Mouse (Mus musculus) limb, embryonic 13.5 days (tissue): ENCODE data around the gene Tgfbi. TPM values are rescaled to one million over a fixed set of nuclear protein-coding genes. Genes with fewer than 3 reads are reported as not detected.

ENCODE experiments used
- ATAC-seq: fragments of 200-750 bp; cut with Nextera tagmentation; 2 replicates; pipeline ENCODE4 v1.8.0; 2017; ENCODE audit warnings: low read depth, moderate number of reproducible peaks, moderate TSS enrichment; ENCODE audit not compliant: low FRiP score
- H3K27ac ChIP-seq: fragments of 300-500 bp; sonication (generic); 2 replicates; pipeline ENCODE4 v1.5.1; 2015; ENCODE audit warnings: inconsistent platforms, mild to moderate bottlenecking, moderate library complexity
- H3K27me3 ChIP-seq: fragments of 300-500 bp; sonication (generic); 2 replicates; pipeline ENCODE4 v1.6.1; 2015; ENCODE audit warnings: mild to moderate bottlenecking, inconsistent platforms
- H3K36me3 ChIP-seq: fragments of 300-500 bp; sonication (generic); 2 replicates; pipeline ENCODE4 v1.6.1; 2015; ENCODE audit warnings: inconsistent platforms, mild to moderate bottlenecking, moderate library complexity
- H3K4me1 ChIP-seq: fragments of 300-500 bp; sonication (generic); 2 replicates; pipeline ENCODE4 v1.6.1; 2015; ENCODE audit warnings: inconsistent platforms
- H3K4me2 ChIP-seq: fragments of 300-500 bp; sonication (generic); replicated peaks from 2 replicates; pipeline ENCODE4 v1.6.1; 2015; ENCODE audit warnings: inconsistent platforms, mild to moderate bottlenecking, moderate library complexity
- H3K4me3 ChIP-seq: fragments of 300-500 bp; sonication (generic); 2 replicates; pipeline ENCODE4 v1.5.1; 2015; ENCODE audit warnings: moderate library complexity, mild to moderate bottlenecking, inconsistent platforms
- H3K9ac ChIP-seq: fragments of 300-500 bp; sonication (generic); 2 replicates; pipeline ENCODE4 v1.6.1; 2015; ENCODE audit warnings: mild to moderate bottlenecking, inconsistent platforms
- H3K9me3 ChIP-seq: fragments of 300-500 bp; sonication (generic); 2 replicates; pipeline ENCODE4 v1.6.1; 2016; ENCODE audit warnings: inconsistent platforms
- WGBS: fragments of 180-500 bp; shearing (Covaris S2); methylation state at CpG from one replicate; pipeline ENCODE4 v1.1.7; 2015; 5-methylcytosine and 5-hydroxymethylcytosine counted together
- polyA plus RNA-seq: library from polyadenylated mRNA; unstranded; fragments of >200 nt; fragmentation: Nextera tagmentation; extraction: Ambion mirVana; gene quantifications from 2 replicates; pipeline ENCODE4 v1.2.1, GENCODE M21; 2015

Tgfbi gene
- polyA plus RNA-seq = 180 and 183 TPM in 2 replicates

GRCm38 (mm10) chr13:56609103-56609856 lies at the start of gene Tgfbi:
TSS of gene Tgfbi (plus strand) at chr13:56609523.
- H3K27me3 ChIP-seq = no peaks in the 10 kb centered on the region
- peak within 1 kb of the TSS; percentile 70 for H3K27ac ChIP-seq
- H3K4me2 ChIP-seq = peak within 1 kb of the TSS; percentile 94
- no peaks in the 10 kb centered on the region for H3K9me3 ChIP-seq
- peak within 1 kb of the TSS; percentile 62 for H3K4me3 ChIP-seq
- peak; percentile 81 for ATAC-seq
- 1% methylated on average over 34 of the region's 36 CpGs for WGBS
- H3K9ac ChIP-seq = peak within 1 kb of the TSS; percentile 82
- H3K36me3 ChIP-seq = peaks cover 4% of the 10 kb centered on the region; the same call in 1 of the 2 replicates
- peaks cover 92% of the 10 kb centered on the region for H3K4me1 ChIP-seq

- no peaks in the 10 kb centered on the region for H3K9me3 ChIP-seq
- WGBS = 80% methylated on average over 6 of the region's 6 CpGs
- no peak overlapping the region for H3K27ac ChIP-seq
- H3K27me3 ChIP-seq = no peaks in the 10 kb centered on the region
- H3K9ac ChIP-seq = no peak overlapping the region
- H3K4me3 ChIP-seq = no peak overlapping the region
- H3K4me1 ChIP-seq = peaks cover 6% of the 10 kb centered on the region
- no peaks in the 10 kb centered on the region for H3K36me3 ChIP-seq
- no peak overlapping the region for H3K4me2 ChIP-seq
- no peak for ATAC-seq
These were observed 49.4 kb upstream of the Tgfbi start for GRCm38 (mm10) chr13:56559841-56560370.

GRCm38 (mm10) chr13:56561129-56561528 lies 48.2 kb upstream of the Tgfbi start:
- ATAC-seq = no peak
- H3K9ac ChIP-seq = no peak overlapping the region
- no peak overlapping the region for H3K27ac ChIP-seq
- no peak overlapping the region for H3K4me3 ChIP-seq
- 73% methylated on average over 8 of the region's 8 CpGs for whole genome bisulfite sequencing
- no peaks in the 10 kb centered on the region for H3K36me3 ChIP-seq
- no peak overlapping the region for H3K4me2 ChIP-seq
- H3K4me1 ChIP-seq = peaks cover 6% of the 10 kb centered on the region
- no peaks in the 10 kb centered on the region for H3K27me3 ChIP-seq
- H3K9me3 ChIP-seq = no peaks in the 10 kb centered on the region

- Histone ChIP-seq H3K9ac (no peak overlapping the region), H3K4me2 (no peak overlapping the region), H3K27ac (no peak overlapping the region), H3K4me3 (no peak overlapping the region), H3K36me3 (no peaks in the 10 kb centered on the region), H3K4me1 (peaks cover 10% of the 10 kb centered on the region), H3K9me3 (no peaks in the 10 kb centered on the region), H3K27me3 (no peaks in the 10 kb centered on the region)
- ATAC-seq = no peak
- 41% methylated on average over 6 of the region's 6 CpGs for WGBS
These were observed 46.2 kb upstream of the Tgfbi start for GRCm38 (mm10) chr13:56563075-56563474.

- ATAC-seq = no peak
- 27% methylated on average over 10 of the region's 10 CpGs for WGBS
- no peak overlapping the region; the same call in 1 of the 2 replicates for H3K27ac ChIP-seq
- no peaks in the 10 kb centered on the region for H3K9me3 ChIP-seq
- H3K36me3 ChIP-seq = no peaks in the 10 kb centered on the region
- no peak overlapping the region for H3K4me3 ChIP-seq
- no peak overlapping the region for H3K9ac ChIP-seq
- no peaks in the 10 kb centered on the region for H3K27me3 ChIP-seq
- H3K4me1 ChIP-seq = peaks cover 7% of the 10 kb centered on the region
- no peak overlapping the region for H3K4me2 ChIP-seq
These were observed 43.0 kb upstream of the Tgfbi start for GRCm38 (mm10) chr13:56566336-56566735.

- H3K27ac ChIP-seq = no peak overlapping the region
- no peak overlapping the region for H3K4me2 ChIP-seq
- WGBS = 87% methylated on average over 8 of the region's 8 CpGs
- H3K36me3 ChIP-seq = no peaks in the 10 kb centered on the region
- no peak for ATAC-seq
- no peaks in the 10 kb centered on the region for H3K27me3 ChIP-seq
- H3K9me3 ChIP-seq = no peaks in the 10 kb centered on the region
- H3K4me3 ChIP-seq = no peak overlapping the region
- peaks cover 39% of the 10 kb centered on the region for H3K4me1 ChIP-seq
- H3K9ac ChIP-seq = no peak overlapping the region
These were observed 37.7 kb upstream of the Tgfbi start for GRCm38 (mm10) chr13:56571645-56572044.

GRCm38 (mm10) chr13:56575074-56575473 lies 34.2 kb upstream of the Tgfbi start:
- peaks cover 44% of the 10 kb centered on the region for H3K4me1 ChIP-seq
- no peak overlapping the region for H3K9ac ChIP-seq
- no peak overlapping the region for H3K4me3 ChIP-seq
- H3K4me2 ChIP-seq = no peak overlapping the region
- no peaks in the 10 kb centered on the region for H3K9me3 ChIP-seq
- H3K27me3 ChIP-seq = no peaks in the 10 kb centered on the region
- no peak for ATAC-seq
- 81% methylated on average over 4 of the region's 4 CpGs for WGBS
- H3K36me3 ChIP-seq = no peaks in the 10 kb centered on the region
- H3K27ac ChIP-seq = no peak overlapping the region

- Histone ChIP-seq H3K4me3 (no peak overlapping the region), H3K4me1 (peaks cover 50% of the 10 kb centered on the region), H3K27me3 (no peaks in the 10 kb centered on the region), H3K9ac (no peak overlapping the region), H3K27ac (peak overlapping the region; percentile 58; the same call in 1 of the 2 replicates), H3K36me3 (no peaks in the 10 kb centered on the region), H3K9me3 (no peaks in the 10 kb centered on the region), H3K4me2 (no peak overlapping the region)
- 56% methylated on average over 12 of the region's 12 CpGs for WGBS
- no peak for ATAC-seq
These were observed 33.5 kb upstream of the Tgfbi start for GRCm38 (mm10) chr13:56575701-56576321.

GRCm38 (mm10) chr13:56578097-56578496 lies 31.2 kb upstream of the Tgfbi start:
- no peak overlapping the region for H3K9ac ChIP-seq
- no peaks in the 10 kb centered on the region for H3K36me3 ChIP-seq
- peaks cover 62% of the 10 kb centered on the region for H3K4me1 ChIP-seq
- H3K4me2 ChIP-seq = no peak overlapping the region
- H3K27ac ChIP-seq = no peak overlapping the region
- H3K27me3 ChIP-seq = no peaks in the 10 kb centered on the region
- no peaks in the 10 kb centered on the region for H3K9me3 ChIP-seq
- ATAC-seq = no peak
- H3K4me3 ChIP-seq = no peak overlapping the region
- WGBS = 42% methylated on average over 5 of the region's 5 CpGs

GRCm38 (mm10) chr13:56580450-56580849 lies 28.9 kb upstream of the Tgfbi start:
- Histone ChIP-seq H3K27me3 (no peaks in the 10 kb centered on the region), H3K36me3 (no peaks in the 10 kb centered on the region), H3K4me2 (no peak overlapping the region), H3K4me3 (no peak overlapping the region), H3K4me1 (peaks cover 60% of the 10 kb centered on the region), H3K27ac (peak overlapping the region; percentile 96), H3K9ac (no peak overlapping the region), H3K9me3 (no peaks in the 10 kb centered on the region)
- 84% methylated on average over 5 of the region's 5 CpGs for WGBS
- no peak for ATAC-seq

GRCm38 (mm10) chr13:56581512-56581911 lies 27.8 kb upstream of the Tgfbi start:
- H3K4me2 ChIP-seq = peak overlapping the region; percentile 53; the same call in 1 of the 2 replicates
- no peaks in the 10 kb centered on the region for H3K27me3 ChIP-seq
- no peaks in the 10 kb centered on the region for H3K36me3 ChIP-seq
- peak overlapping the region; percentile 96 for H3K27ac ChIP-seq
- peaks cover 50% of the 10 kb centered on the region for H3K4me1 ChIP-seq
- H3K9me3 ChIP-seq = no peaks in the 10 kb centered on the region
- ATAC-seq = peak; percentile 16; the same call in 1 of the 2 replicates
- WGBS = 3% methylated on average over 3 of the region's 3 CpGs
- H3K9ac ChIP-seq = no peak overlapping the region
- H3K4me3 ChIP-seq = no peak overlapping the region

GRCm38 (mm10) chr13:56581961-56582434 lies 27.3 kb upstream of the Tgfbi start:
- H3K4me3 ChIP-seq = 0 out of 2 replicates have a peak overlapping the region, but pooled peaks have one; percentile 5
- no peaks in the 10 kb centered on the region for H3K36me3 ChIP-seq
- H3K4me1 ChIP-seq = peaks cover 46% of the 10 kb centered on the region
- 3% methylated on average over 6 of the region's 6 CpGs for WGBS
- H3K9ac ChIP-seq = no peak overlapping the region
- ATAC-seq = peak; percentile 98
- no peaks in the 10 kb centered on the region for H3K27me3 ChIP-seq
- peak overlapping the region; percentile 96 for H3K27ac ChIP-seq
- no peaks in the 10 kb centered on the region for H3K9me3 ChIP-seq
- H3K4me2 ChIP-seq = peak overlapping the region; percentile 53
